Mouse (Mus musculus): Measurements from ENCODE around the gene Fhit. TPM values are rescaled to one million over a fixed set of nuclear protein-coding genes. Genes with fewer than 3 reads are reported as not detected.

Gene Fhit
- polyA plus RNA-seq, 1 experiment: not detected

- Histone ChIP-seq H3K4me3 (replicated peaks) (no peak overlapping the region), H3K27me3 (ENCODE audit: control insufficient read depth) (no peaks in the 10 kb centered on the region), H3K4me1 (ENCODE audit: control insufficient read depth) (no peaks in the 10 kb centered on the region), H3K36me3 (ENCODE audit: control insufficient read depth) (no peaks in the 10 kb centered on the region), H3K9me3 (ENCODE audit: control insufficient read depth, low read length) (no peaks in the 10 kb centered on the region)
- no peak for TF ChIP-seq GATA1 (IDR thresholded peaks at IDR 0.05; ENCODE audit: low read length)
- no peak for TF ChIP-seq TAL1 (IDR thresholded peaks at IDR 0.05; ENCODE audit: low read length)
Measured at GRCm38 (mm10) chr14:10211184-10211583, 950.7 kb downstream of the Fhit start.

- H3K4me3 ChIP-seq (replicated peaks): no peak overlapping the region
Measured at GRCm38 (mm10) chr14:10209007-10209406, 952.8 kb downstream of the Fhit start.

GRCm38 (mm10) chr14:10205699-10206098, 956.1 kb downstream of the Fhit start:
- TF ChIP-seq GATA1 (IDR thresholded peaks at IDR 0.05; ENCODE audit: low read length) (no peak), TAL1 (IDR thresholded peaks at IDR 0.05; ENCODE audit: low read length) (no peak)
- Histone ChIP-seq H3K4me3 (replicated peaks) (no peak overlapping the region), H3K36me3 (ENCODE audit: control insufficient read depth) (no peaks in the 10 kb centered on the region), H3K27me3 (ENCODE audit: control insufficient read depth) (no peaks in the 10 kb centered on the region), H3K9me3 (ENCODE audit: control insufficient read depth, low read length) (no peaks in the 10 kb centered on the region), H3K4me1 (ENCODE audit: control insufficient read depth) (no peaks in the 10 kb centered on the region)

More at GRCm38 (mm10) chr14:10209007-10209406, 952.8 kb downstream of the Fhit start:
- H3K9me3 ChIP-seq (ENCODE audit: control insufficient read depth, low read length): no peaks in the 10 kb centered on the region
- H3K4me1 ChIP-seq (ENCODE audit: control insufficient read depth): no peaks in the 10 kb centered on the region
- TF ChIP-seq TAL1 (IDR thresholded peaks at IDR 0.05; ENCODE audit: low read length): no peak
- no peaks in the 10 kb centered on the region for H3K36me3 ChIP-seq (ENCODE audit: control insufficient read depth)
- no peaks in the 10 kb centered on the region for H3K27me3 ChIP-seq (ENCODE audit: control insufficient read depth)

GRCm38 (mm10) chr14:10205290-10205689, 956.5 kb downstream of the Fhit start:
- Histone ChIP-seq H3K9me3 (ENCODE audit: control insufficient read depth, low read length) (no peaks in the 10 kb centered on the region), H3K27me3 (ENCODE audit: control insufficient read depth) (no peaks in the 10 kb centered on the region), H3K4me1 (ENCODE audit: control insufficient read depth) (no peaks in the 10 kb centered on the region), H3K4me3 (replicated peaks) (no peak overlapping the region), H3K36me3 (ENCODE audit: control insufficient read depth) (no peaks in the 10 kb centered on the region)
- no peak for TF ChIP-seq TAL1 (IDR thresholded peaks at IDR 0.05; ENCODE audit: low read length)
- no peak for TF ChIP-seq GATA1 (IDR thresholded peaks at IDR 0.05; ENCODE audit: low read length)

DNA sequence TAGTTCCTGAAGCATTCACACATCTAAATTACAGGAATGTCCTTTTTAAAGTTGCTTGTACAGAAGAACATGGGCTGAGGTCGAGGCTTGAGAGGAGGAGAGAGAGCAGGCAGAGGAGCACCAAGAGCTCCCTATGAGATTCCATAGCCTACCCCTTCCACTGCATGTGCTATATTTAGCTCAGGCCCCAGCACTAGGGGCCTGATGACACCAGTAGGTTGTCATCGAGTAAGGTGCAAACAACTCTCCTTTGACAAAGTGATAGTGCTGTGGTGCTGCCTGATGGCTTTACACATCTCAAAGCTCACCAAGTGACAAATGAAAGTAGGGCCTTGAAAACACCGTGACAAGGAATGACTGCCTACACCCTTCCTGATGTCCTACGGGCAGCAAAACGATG, 967.7 kb downstream of the Fhit start:
- Histone ChIP-seq H3K4me1 (ENCODE audit: control insufficient read depth) (no peaks in the 10 kb centered on the region), H3K4me3 (replicated peaks) (no peak overlapping the region), H3K9me3 (ENCODE audit: control insufficient read depth, low read length) (no peaks in the 10 kb centered on the region), H3K27me3 (ENCODE audit: control insufficient read depth) (no peaks in the 10 kb centered on the region), H3K36me3 (ENCODE audit: control insufficient read depth) (no peaks in the 10 kb centered on the region)
- TF ChIP-seq TAL1 (IDR thresholded peaks at IDR 0.05; ENCODE audit: low read length): no peak
- TF ChIP-seq GATA1 (IDR thresholded peaks at IDR 0.05; ENCODE audit: low read length): no peak

DNA sequence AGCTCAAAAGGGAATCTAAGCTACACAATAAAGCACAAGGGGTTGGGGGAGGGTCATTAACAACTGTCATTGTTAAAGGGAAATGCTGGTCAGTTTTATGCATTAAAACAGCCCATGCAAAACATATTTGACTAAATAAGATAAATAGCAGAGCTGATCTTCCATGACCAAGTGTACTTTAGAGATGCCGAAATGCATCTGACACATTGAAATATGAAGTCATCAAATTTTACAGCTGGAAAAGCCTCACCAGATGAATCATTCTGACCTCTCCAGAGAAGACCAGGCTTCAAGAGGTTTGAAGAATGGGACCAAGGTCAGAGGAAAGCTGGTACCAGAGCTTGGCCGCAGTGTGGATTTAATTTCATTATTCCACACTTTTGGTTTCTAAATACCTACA, 990.1 kb downstream of the Fhit start:
- H3K4me1 ChIP-seq (ENCODE audit: control insufficient read depth): no peaks in the 10 kb centered on the region
- no peak for TF ChIP-seq GATA1 (IDR thresholded peaks at IDR 0.05; ENCODE audit: low read length)
- TF ChIP-seq TAL1 (IDR thresholded peaks at IDR 0.05; ENCODE audit: low read length): no peak
- no peaks in the 10 kb centered on the region for H3K27me3 ChIP-seq (ENCODE audit: control insufficient read depth)
- no peak overlapping the region for H3K4me3 ChIP-seq (replicated peaks)
- H3K36me3 ChIP-seq (ENCODE audit: control insufficient read depth): no peaks in the 10 kb centered on the region
- H3K9me3 ChIP-seq (ENCODE audit: control insufficient read depth, low read length): 0 out of 2 replicates have a peak, but pooled peaks cover 2% of the 10 kb centered on the region

DNA sequence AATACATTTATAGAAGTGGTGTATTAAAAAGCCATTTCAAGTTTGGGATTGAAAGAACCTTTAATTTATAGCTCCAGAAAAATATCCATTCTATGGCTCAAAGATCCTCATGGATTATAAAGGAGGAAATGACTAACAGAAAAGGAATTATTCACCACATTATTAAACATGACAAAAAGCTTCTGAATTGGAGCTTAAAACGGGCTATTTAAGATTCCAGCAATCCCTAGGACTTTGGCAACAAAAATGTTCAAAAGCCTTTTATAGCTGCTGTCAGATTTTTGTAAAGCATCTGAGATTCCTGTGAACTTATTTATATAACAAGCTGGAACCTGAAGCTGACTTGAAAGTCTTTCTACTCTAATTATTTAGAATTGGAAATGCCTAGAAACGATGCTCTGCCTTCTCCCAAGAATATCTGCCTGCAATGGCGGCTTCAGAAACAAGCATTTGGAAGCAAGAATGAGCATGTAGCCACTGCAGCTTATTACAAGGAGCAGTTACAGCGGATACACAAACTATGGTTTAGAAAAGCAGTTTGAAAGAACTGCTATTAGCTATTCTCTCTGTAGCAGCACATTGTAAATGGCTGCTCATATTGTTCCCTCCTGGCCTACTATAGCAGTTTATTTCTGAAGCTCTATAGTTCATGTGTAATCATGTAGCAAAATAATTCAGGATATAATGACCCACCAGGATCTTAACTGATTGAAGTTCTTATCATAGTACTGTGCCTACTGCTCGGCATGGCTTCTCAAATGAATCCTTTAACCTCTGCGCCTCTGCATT, 995.0 kb downstream of the Fhit start:
- Histone ChIP-seq H3K9me3 (ENCODE audit: control insufficient read depth, low read length) (0 out of 2 replicates have a peak, but pooled peaks cover 2% of the 10 kb centered on the region), H3K36me3 (ENCODE audit: control insufficient read depth) (no peaks in the 10 kb centered on the region), H3K4me1 (ENCODE audit: control insufficient read depth) (no peaks in the 10 kb centered on the region), H3K27me3 (ENCODE audit: control insufficient read depth) (no peaks in the 10 kb centered on the region), H3K4me3 (replicated peaks) (no peak overlapping the region)
- no peak for TF ChIP-seq GATA1 (IDR thresholded peaks at IDR 0.05; ENCODE audit: low read length)

DNA sequence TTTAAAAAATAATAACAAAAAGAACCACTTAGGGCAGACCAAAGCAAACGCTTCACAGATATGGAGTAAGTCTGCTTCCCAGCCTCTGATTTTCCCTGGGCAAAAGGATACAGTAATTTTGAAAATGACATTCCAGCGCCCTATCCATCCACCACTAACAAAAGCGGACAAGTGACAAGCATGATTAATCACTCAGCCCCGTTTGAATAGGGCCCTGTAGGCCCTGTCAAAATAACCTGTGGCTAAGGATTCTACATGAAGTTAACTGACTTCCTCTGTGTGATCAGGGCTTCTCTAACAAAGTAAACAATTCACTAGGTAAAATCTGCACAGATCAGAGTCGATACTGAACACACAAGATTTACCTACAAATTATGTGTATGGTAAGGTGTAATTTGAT, 1012.0 kb downstream of the Fhit start:
- no peaks in the 10 kb centered on the region for H3K4me1 ChIP-seq (ENCODE audit: control insufficient read depth)
- H3K4me3 ChIP-seq (replicated peaks): no peak overlapping the region
- TF ChIP-seq GATA1 (IDR thresholded peaks at IDR 0.05; ENCODE audit: low read length) (no peak), TAL1 (IDR thresholded peaks at IDR 0.05; ENCODE audit: low read length) (no peak)
- no peaks in the 10 kb centered on the region for H3K27me3 ChIP-seq (ENCODE audit: control insufficient read depth)
- no peaks in the 10 kb centered on the region for H3K36me3 ChIP-seq (ENCODE audit: control insufficient read depth)
- no peaks in the 10 kb centered on the region for H3K9me3 ChIP-seq (ENCODE audit: control insufficient read depth, low read length)

DNA sequence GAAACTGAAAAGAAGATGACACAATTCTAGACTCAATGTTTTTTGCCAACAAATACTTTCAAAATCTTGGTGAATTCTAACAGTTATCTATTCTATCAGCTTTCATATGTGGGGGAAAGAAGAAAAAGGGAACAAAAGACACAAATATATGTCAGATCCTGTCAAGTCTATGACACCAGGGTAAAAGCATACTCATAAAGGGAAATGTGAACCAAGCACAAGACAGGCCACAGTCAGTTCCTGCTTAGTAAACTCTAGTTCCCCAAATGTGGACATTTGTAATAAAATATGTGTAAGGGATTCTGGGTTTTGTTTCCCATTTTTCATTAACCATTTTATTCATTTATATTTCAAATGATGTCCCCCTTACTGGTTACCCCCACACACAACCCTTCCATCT, 1022.5 kb downstream of the Fhit start:
- no peaks in the 10 kb centered on the region for H3K4me1 ChIP-seq (ENCODE audit: control insufficient read depth)
- no peaks in the 10 kb centered on the region for H3K27me3 ChIP-seq (ENCODE audit: control insufficient read depth)
- TF ChIP-seq TAL1 (IDR thresholded peaks at IDR 0.05; ENCODE audit: low read length) (no peak), GATA1 (IDR thresholded peaks at IDR 0.05; ENCODE audit: low read length) (no peak)
- H3K9me3 ChIP-seq (ENCODE audit: control insufficient read depth, low read length): no peaks in the 10 kb centered on the region
- H3K4me3 ChIP-seq (replicated peaks): no peak overlapping the region
- H3K36me3 ChIP-seq (ENCODE audit: control insufficient read depth): no peaks in the 10 kb centered on the region

DNA sequence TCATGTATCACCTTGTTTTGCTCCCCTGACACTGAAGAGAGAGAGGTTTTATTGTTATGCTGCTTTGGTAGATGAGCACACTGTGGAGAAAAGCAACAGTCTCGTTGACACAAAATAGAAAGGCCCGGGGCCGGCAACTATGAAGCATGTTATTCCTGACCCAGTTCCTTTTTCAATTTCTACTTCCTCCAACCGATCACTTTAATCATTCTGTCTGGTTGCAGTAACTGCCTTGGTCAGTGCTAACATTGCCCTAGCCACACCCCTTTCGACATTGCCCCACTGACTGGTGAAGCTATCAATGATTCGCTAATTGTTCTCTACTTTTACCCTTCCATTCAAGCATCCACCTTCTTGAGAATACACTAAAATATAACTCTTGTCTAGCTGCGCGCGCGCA, 1028.0 kb downstream of the Fhit start:
- H3K27me3 ChIP-seq (ENCODE audit: control insufficient read depth): no peaks in the 10 kb centered on the region
- H3K4me3 ChIP-seq (replicated peaks): no peak overlapping the region
- H3K4me1 ChIP-seq (ENCODE audit: control insufficient read depth): no peaks in the 10 kb centered on the region
- TF ChIP-seq GATA1 (IDR thresholded peaks at IDR 0.05; ENCODE audit: low read length): no peak
- TF ChIP-seq TAL1 (IDR thresholded peaks at IDR 0.05; ENCODE audit: low read length): no peak
- H3K9me3 ChIP-seq (ENCODE audit: control insufficient read depth, low read length): no peaks in the 10 kb centered on the region
- no peaks in the 10 kb centered on the region for H3K36me3 ChIP-seq (ENCODE audit: control insufficient read depth)

Measured in erythroblast, embryonic 14.5 days (primary cell).